Mouse (Mus musculus) E14TG2a.4 (cell line): ENCODE results near the gene Twsg1.

Experiments
- H3K27me3 ChIP-seq: 2 replicates; pipeline ENCODE4 v1.6.1; 2014; ENCODE audit warnings: low read length, control low read depth; ENCODE audit not compliant: insufficient read depth
- H3K36me3 ChIP-seq: 2 replicates; pipeline ENCODE4 v1.6.1; 2014; ENCODE audit warnings: low read length, control low read depth; ENCODE audit not compliant: insufficient read depth
- H3K4me1 ChIP-seq: replicated peaks from 2 replicates; pipeline ENCODE4 v1.6.1; 2014; ENCODE audit warnings: low read depth, low read length, control low read depth
- H3K4me3 ChIP-seq: replicated peaks from 2 replicates; pipeline ENCODE4 v1.5.1; 2014; ENCODE audit warnings: mild to moderate bottlenecking, low read length
- H3K9me3 ChIP-seq: 2 replicates; pipeline ENCODE4 v1.6.1; 2014; ENCODE audit warnings: low read length, control low read depth
- CTCF ChIP-seq: conservative IDR thresholded peaks from 2 replicates; pipeline ENCODE4 v1.5.1; 2014; ENCODE audit warnings: low read length
- NANOG ChIP-seq: IDR thresholded peaks from 2 replicates; pipeline ENCODE4 v1.6.1; 2014; ENCODE audit warnings: borderline replicate concordance, low read length, mixed read lengths
- POU5F1 ChIP-seq: IDR thresholded peaks from 2 replicates; pipeline ENCODE4 v1.6.1; 2014; ENCODE audit warnings: low read length, borderline replicate concordance

Twsg1 gene

DNA sequence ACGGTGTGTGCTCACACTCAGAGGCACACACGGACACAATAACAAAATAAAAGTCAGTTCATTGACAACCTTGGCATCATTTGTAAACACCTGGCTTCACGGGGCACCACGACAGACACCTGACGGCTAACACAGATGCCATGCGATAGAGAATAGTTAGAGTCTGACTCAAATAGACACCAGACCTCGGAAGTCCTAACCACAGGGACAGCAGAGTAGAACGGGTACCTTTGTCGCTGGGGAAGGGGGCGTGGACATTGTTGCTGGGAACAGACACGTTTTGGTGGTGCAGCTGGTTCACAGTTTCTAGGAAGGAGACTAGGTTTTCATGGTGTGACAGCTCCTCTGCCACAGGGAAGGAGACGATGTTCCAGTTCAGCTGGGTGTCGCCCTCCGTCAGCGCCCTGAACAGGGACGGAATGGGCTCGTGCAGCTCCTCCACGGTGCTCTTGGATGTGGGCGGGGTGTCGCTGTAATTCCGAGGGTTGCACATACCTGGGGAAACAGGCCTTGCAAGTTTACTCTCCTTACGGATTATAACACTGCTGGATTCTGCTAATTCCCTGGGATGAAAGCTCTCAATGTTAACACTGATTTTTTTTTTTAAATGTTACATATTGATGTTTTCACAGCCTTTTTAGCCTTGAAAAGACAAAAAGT is 21.6 kb downstream of the Twsg1 start:
- Histone ChIP-seq H3K27me3 (no peaks in the 10 kb centered on the region), H3K9me3 (no peaks in the 10 kb centered on the region), H3K4me1 (peaks cover 26% of the 10 kb centered on the region), H3K36me3 (peaks cover 75% of the 10 kb centered on the region), H3K4me3 (no peak overlapping the region)
- TF ChIP-seq POU5F1 (no peak), CTCF (no peak), NANOG (no peak)

- H3K27me3 ChIP-seq = no peaks in the 10 kb centered on the region
- TF ChIP-seq POU5F1 (no peak), CTCF (no peak), NANOG (no peak)
- H3K4me3 ChIP-seq = no peak overlapping the region
- H3K36me3 ChIP-seq = peaks cover 77% of the 10 kb centered on the region
- H3K4me1 ChIP-seq = peaks cover 30% of the 10 kb centered on the region
- no peaks in the 10 kb centered on the region for H3K9me3 ChIP-seq
Measured at GRCm38 (mm10) chr17:65927077-65927476, 23.9 kb downstream of the Twsg1 start.

DNA sequence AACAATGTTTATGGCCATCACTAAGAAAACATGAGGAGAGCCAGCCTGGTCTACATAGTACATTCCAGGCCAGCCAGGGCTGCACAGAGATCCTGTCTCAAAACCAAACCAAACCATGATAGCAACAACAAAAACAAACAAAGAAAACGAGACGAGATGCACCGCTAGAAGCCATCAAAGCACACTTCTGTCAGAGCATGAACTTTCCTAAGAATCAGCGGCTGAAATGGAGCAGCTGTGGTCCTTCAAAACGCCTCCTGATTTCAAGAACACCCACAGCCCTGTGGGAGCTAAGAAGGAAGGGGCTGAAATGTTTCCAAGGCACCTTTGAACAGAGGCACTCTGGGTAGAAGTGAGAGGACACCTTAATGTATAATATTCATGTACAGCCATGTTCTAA is 26.8 kb downstream of the Twsg1 start:
- no peaks in the 10 kb centered on the region for H3K9me3 ChIP-seq
- peaks cover 24% of the 10 kb centered on the region for H3K4me1 ChIP-seq
- H3K27me3 ChIP-seq = no peaks in the 10 kb centered on the region
- peaks cover 68% of the 10 kb centered on the region for H3K36me3 ChIP-seq
- no peak for TF ChIP-seq CTCF
- no peak for TF ChIP-seq NANOG
- TF ChIP-seq POU5F1 = no peak
- no peak overlapping the region for H3K4me3 ChIP-seq

- H3K4me3 ChIP-seq = no peak overlapping the region
- TF ChIP-seq NANOG = no peak
- no peak for TF ChIP-seq CTCF
- TF ChIP-seq POU5F1 = no peak
- peaks cover 51% of the 10 kb centered on the region for H3K36me3 ChIP-seq
- H3K4me1 ChIP-seq = peaks cover 36% of the 10 kb centered on the region
- no peaks in the 10 kb centered on the region for H3K27me3 ChIP-seq
- H3K9me3 ChIP-seq = no peaks in the 10 kb centered on the region
Measured at GRCm38 (mm10) chr17:65921975-65922374, 29.1 kb downstream of the Twsg1 start.

GRCm38 (mm10) chr17:65919235-65919634 is 31.8 kb downstream of the Twsg1 start:
- no peak for TF ChIP-seq POU5F1
- no peak for TF ChIP-seq NANOG
- Histone ChIP-seq H3K4me3 (no peak overlapping the region), H3K27me3 (no peaks in the 10 kb centered on the region), H3K36me3 (peaks cover 25% of the 10 kb centered on the region), H3K9me3 (no peaks in the 10 kb centered on the region), H3K4me1 (peaks cover 59% of the 10 kb centered on the region)

GRCm38 (mm10) chr17:65916135-65916668 is 34.8 kb downstream of the Twsg1 start:
- Histone ChIP-seq H3K4me1 (peaks cover 79% of the 10 kb centered on the region), H3K36me3 (no peaks in the 10 kb centered on the region), H3K9me3 (no peaks in the 10 kb centered on the region), H3K27me3 (no peaks in the 10 kb centered on the region), H3K4me3 (peak overlapping the region; percentile 30)
- TF ChIP-seq POU5F1 = no peak
- TF ChIP-seq CTCF = no peak
- TF ChIP-seq NANOG = no peak; the same call in 1 of the 2 replicates

GRCm38 (mm10) chr17:65914083-65914482 is 36.9 kb downstream of the Twsg1 start:
- no peaks in the 10 kb centered on the region for H3K27me3 ChIP-seq
- peak overlapping the region; percentile 21 for H3K4me3 ChIP-seq
- no peaks in the 10 kb centered on the region for H3K36me3 ChIP-seq
- peaks cover 68% of the 10 kb centered on the region for H3K4me1 ChIP-seq
- H3K9me3 ChIP-seq = no peaks in the 10 kb centered on the region
- TF ChIP-seq NANOG (no peak), CTCF (no peak), POU5F1 (no peak)

DNA sequence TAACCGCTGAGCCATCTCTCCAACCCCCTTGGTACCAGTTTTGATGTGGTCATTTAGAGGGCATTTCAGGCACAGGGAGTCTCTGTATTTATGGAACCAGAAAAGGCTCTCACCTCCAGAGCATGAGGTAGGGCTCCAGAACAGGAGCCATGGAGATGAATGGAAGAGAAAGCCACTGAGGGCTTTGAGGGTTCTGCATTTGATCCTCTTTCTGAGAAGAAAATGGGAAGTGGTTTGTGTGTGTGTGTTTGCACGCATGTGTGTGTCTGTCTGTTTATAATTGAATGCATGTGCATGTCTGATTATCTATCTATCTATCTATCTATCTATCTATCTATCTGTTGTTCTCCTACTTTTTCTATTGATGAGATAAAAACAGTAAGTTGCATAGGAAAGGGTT is 38.8 kb downstream of the Twsg1 start:
- H3K4me3 ChIP-seq = no peak overlapping the region
- H3K36me3 ChIP-seq = no peaks in the 10 kb centered on the region

More for the DNA sequence above, 38.8 kb downstream of the Twsg1 start:
- TF ChIP-seq NANOG (no peak), CTCF (no peak), POU5F1 (no peak)
- Histone ChIP-seq H3K27me3 (no peaks in the 10 kb centered on the region), H3K4me1 (peaks cover 66% of the 10 kb centered on the region), H3K9me3 (no peaks in the 10 kb centered on the region)
